Mouse (Mus musculus): ENCODE measurements at regions not wholly inside any gene's neighbourhood (a gene's known extent, or its start where the extent isn't known, plus 50 kb on each side); places are given as distances from the start of the nearest gene placed in this dataset.

DNA sequence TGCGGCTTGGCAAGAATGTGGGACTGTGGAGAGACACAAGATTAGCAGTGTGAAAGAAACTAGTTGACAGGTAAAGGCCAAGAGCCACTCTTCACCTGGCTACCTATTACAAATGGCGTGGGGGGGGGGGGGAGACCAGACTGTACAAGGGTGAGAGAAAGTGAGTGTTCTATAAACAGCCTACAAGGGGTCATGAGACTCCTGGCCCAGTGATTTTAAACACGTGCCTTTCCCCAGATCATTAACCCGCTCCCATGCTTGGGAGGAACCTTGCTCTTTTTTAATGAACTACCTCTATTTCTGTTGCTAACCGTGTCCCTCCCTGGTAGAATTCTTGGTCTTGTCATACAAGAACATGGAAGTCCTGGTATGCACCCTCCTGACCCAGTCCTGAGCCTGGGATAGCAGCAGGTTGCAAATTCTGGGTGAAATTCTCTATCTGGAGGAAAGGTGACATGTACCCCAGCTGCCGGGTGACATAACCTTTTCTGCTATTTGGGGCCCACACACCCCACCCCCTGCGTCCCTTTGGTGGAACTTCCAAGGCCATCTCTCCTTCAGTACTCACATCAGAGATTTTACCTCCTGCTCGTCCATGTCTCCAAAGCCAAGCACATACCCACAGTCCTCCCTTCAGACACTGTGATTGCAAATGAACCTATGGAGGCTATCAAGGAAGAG, 340.8 kb upstream of the Hs6st1 start:
- TF ChIP-seq E2F4 (IDR thresholded peaks at IDR 0.05; ENCODE audit: insufficient read depth) = no peak
- no peak for TF ChIP-seq POLR2A (IDR thresholded peaks at IDR 0.05; ENCODE audit: insufficient read length, low read depth)
- no peak for TF ChIP-seq MYOD1 (IDR thresholded peaks at IDR 0.05; ENCODE audit: control insufficient read depth in 1 of 3, insufficient read length in 2 of 3, low read depth in 2 of 3)
- no peak for TF ChIP-seq MYOG (IDR thresholded peaks at IDR 0.05; ENCODE audit: control insufficient read depth in 1 of 3, insufficient read depth in 1 of 3, insufficient read length in 2 of 3, low read depth in 2 of 3)
